Mouse (Mus musculus) liver, embryonic 13.5 days (tissue): Measurements from ENCODE around the gene Sit1. TPM values are rescaled to one million over a fixed set of nuclear protein-coding genes. Genes with fewer than 3 reads are reported as not detected.
"Not testable (repeated sequence)": the region's sequence is repeated elsewhere in the genome, so short reads cannot be mapped to it uniquely, and the experiment has no call there.

ENCODE experiments used
- ATAC-seq: fragments of 200-750 bp; cut with Nextera tagmentation; 2 replicates; pipeline ENCODE4 v1.8.0; 2017; ENCODE audit warnings: low read depth, mild to moderate bottlenecking, moderate number of reproducible peaks, moderate library complexity
- DNase-seq: peaks from one replicate; pipeline ENCODE4 v3.0.0; 2022
- H3K27ac ChIP-seq: fragments of 300-500 bp; sonication (generic); 2 replicates; pipeline ENCODE4 v1.5.1; 2015; ENCODE audit warnings: moderate library complexity, mild to moderate bottlenecking, inconsistent platforms
- H3K27me3 ChIP-seq: fragments of 300-500 bp; sonication (generic); 2 replicates; pipeline ENCODE4 v1.6.1; 2015; ENCODE audit warnings: mild to moderate bottlenecking, inconsistent platforms
- H3K36me3 ChIP-seq: fragments of 300-500 bp; sonication (generic); 2 replicates; pipeline ENCODE4 v1.6.1; 2015; ENCODE audit warnings: mild to moderate bottlenecking, inconsistent platforms
- H3K4me1 ChIP-seq: fragments of 300-500 bp; sonication (generic); replicated peaks from 2 replicates; pipeline ENCODE4 v1.6.1; 2015; ENCODE audit warnings: inconsistent platforms
- H3K4me2 ChIP-seq: fragments of 300-500 bp; sonication (generic); 2 replicates; pipeline ENCODE4 v1.6.1; 2015; ENCODE audit warnings: inconsistent platforms, mild to moderate bottlenecking, moderate library complexity
- H3K4me3 ChIP-seq: fragments of 300-500 bp; sonication (generic); replicated peaks from 2 replicates; pipeline ENCODE4 v1.5.1; 2015; ENCODE audit warnings: mild to moderate bottlenecking, inconsistent platforms
- H3K9ac ChIP-seq: fragments of 300-500 bp; sonication (generic); 2 replicates; pipeline ENCODE4 v1.6.1; 2015; ENCODE audit warnings: mild to moderate bottlenecking, inconsistent platforms
- H3K9me3 ChIP-seq: fragments of 300-500 bp; sonication (generic); replicated peaks from 2 replicates; pipeline ENCODE4 v1.6.1; 2016; ENCODE audit warnings: inconsistent platforms
- WGBS: fragments of 180-500 bp; shearing (Covaris S2); methylation state at CpG from one replicate; pipeline ENCODE4 v1.1.7; 2015; ENCODE audit not compliant: insufficient replicate concordance; 5-methylcytosine and 5-hydroxymethylcytosine counted together
- polyA plus RNA-seq: library from polyadenylated mRNA; unstranded; fragments of >200 nt; fragmentation: Nextera tagmentation; extraction: Ambion mirVana; gene quantifications from 2 replicates; pipeline ENCODE4 v1.2.1, GENCODE M21; 2015

Gene Sit1
- polyA plus RNA-seq, 1 experiment from 2014 or later, result not detected

DNA sequence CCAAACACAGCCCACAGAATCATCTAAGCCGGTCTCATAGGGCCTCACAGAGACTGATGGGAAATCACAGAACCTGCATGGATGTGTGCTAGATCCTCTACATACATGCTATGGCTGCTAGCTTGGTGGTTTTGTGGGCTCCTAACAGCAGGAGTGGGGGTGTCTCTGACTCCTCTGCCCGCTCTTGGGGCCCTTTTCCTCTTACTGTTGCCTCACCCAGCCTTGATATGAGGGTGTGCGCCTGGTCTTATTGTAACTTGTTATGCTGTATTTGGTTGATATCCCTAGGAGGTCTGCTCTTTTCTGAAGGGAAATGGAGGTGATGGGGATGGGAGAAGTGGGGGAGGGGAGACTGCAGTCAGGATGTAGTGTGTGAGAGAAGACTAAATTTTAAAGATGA, 6.1 kb upstream of the Sit1 start:
- no peak overlapping the region for H3K4me3 ChIP-seq
- ATAC-seq, result no peak
- H3K36me3 ChIP-seq, result no peaks in the 10 kb centered on the region
- no peak overlapping the region for H3K27ac ChIP-seq
- H3K9me3 ChIP-seq, result no peaks in the 10 kb centered on the region
- peaks cover 36% of the 10 kb centered on the region for H3K4me1 ChIP-seq
- no peak for DNase-seq
- 74% methylated on average over 3 of the region's 3 CpGs for WGBS
- H3K4me2 ChIP-seq, result no peak overlapping the region
- no peak overlapping the region for H3K9ac ChIP-seq
- H3K27me3 ChIP-seq, result no peaks in the 10 kb centered on the region

DNA sequence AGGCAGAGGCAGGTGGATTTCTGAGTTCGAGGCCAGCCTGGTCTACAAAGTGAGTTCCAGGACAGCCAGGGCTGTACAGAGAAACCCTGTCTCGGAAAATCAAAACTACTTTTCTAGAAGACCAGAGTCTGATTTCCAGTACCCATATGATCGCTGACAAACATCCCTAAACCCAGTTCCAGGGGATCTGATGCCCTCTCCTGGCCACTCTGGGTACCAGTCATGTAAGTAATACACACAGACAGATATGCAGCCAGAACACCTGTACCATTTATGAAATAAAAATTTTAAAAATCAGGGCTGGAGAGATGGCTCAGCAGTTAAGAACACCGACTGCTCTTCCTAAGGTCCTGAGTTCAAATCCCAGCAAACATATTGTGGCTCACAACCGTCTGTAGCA, 2.1 kb upstream of the Sit1 start:
- not testable (repeated sequence) for H3K27me3 ChIP-seq, H3K9me3 ChIP-seq, H3K36me3 ChIP-seq, DNase-seq, ATAC-seq, H3K4me2 ChIP-seq, H3K4me3 ChIP-seq, H3K27ac ChIP-seq, H3K9ac ChIP-seq
- WGBS, result 76% methylated on average over 5 of the region's 5 CpGs
- peaks cover 23% of the 10 kb centered on the region for H3K4me1 ChIP-seq

GRCm38 (mm10) chr4:43482591-43482990, 943 bp downstream of the Sit1 start:
- Histone ChIP-seq H3K9me3 (no peaks in the 10 kb centered on the region), H3K27ac (no peak overlapping the region), H3K4me1 (peaks cover 17% of the 10 kb centered on the region), H3K4me2 (no peak overlapping the region), H3K36me3 (no peaks in the 10 kb centered on the region), H3K27me3 (0 out of 2 replicates have a peak, but pooled peaks cover 9% of the 10 kb centered on the region), H3K9ac (no peak overlapping the region), H3K4me3 (no peak overlapping the region)
- WGBS, result 57% methylated on average over 10 of the region's 10 CpGs
- ATAC-seq (no peak), DNase-seq (no peak)

- Histone ChIP-seq H3K4me2 (no peak overlapping the region), H3K4me1 (peaks cover 17% of the 10 kb centered on the region), H3K9ac (no peak overlapping the region), H3K27me3 (0 out of 2 replicates have a peak, but pooled peaks cover 9% of the 10 kb centered on the region), H3K36me3 (no peaks in the 10 kb centered on the region), H3K27ac (no peak overlapping the region), H3K9me3 (no peaks in the 10 kb centered on the region), H3K4me3 (no peak overlapping the region)
- DNase-seq, result no peak
- 38% methylated on average over 7 of the region's 7 CpGs for WGBS
- ATAC-seq, result no peak
Observed at GRCm38 (mm10) chr4:43481894-43482456, 1.6 kb downstream of the Sit1 start.

DNA sequence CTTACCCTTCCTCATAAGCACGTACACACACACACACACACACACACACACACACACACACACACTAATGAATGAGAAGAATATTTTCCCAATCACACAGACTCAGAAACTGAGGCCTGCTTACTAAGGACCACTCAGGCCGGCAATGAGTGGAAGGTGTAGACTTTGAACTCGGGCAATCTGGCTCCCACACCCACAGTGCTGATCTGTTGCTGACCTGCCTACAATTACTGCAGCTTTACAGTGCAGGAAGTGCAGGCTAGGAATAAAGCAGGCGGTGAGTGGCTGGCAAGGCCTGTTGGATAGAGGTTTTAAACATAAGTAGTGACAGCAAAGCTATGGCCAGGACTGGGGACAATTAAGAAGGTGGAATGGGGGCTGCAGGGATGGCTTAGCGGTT, 2.5 kb downstream of the Sit1 start:
- no peak overlapping the region for H3K27ac ChIP-seq
- no peak for DNase-seq
- ATAC-seq, result no peak
- WGBS, result 70% methylated on average over 5 of the region's 5 CpGs
- H3K4me1 ChIP-seq, result peaks cover 17% of the 10 kb centered on the region
- H3K4me3 ChIP-seq, result no peak overlapping the region
- H3K36me3 ChIP-seq, result no peaks in the 10 kb centered on the region
- H3K9me3 ChIP-seq, result no peaks in the 10 kb centered on the region
- H3K27me3 ChIP-seq, result 0 out of 2 replicates have a peak, but pooled peaks cover 9% of the 10 kb centered on the region
- H3K4me2 ChIP-seq, result no peak overlapping the region
- H3K9ac ChIP-seq, result no peak overlapping the region

DNA sequence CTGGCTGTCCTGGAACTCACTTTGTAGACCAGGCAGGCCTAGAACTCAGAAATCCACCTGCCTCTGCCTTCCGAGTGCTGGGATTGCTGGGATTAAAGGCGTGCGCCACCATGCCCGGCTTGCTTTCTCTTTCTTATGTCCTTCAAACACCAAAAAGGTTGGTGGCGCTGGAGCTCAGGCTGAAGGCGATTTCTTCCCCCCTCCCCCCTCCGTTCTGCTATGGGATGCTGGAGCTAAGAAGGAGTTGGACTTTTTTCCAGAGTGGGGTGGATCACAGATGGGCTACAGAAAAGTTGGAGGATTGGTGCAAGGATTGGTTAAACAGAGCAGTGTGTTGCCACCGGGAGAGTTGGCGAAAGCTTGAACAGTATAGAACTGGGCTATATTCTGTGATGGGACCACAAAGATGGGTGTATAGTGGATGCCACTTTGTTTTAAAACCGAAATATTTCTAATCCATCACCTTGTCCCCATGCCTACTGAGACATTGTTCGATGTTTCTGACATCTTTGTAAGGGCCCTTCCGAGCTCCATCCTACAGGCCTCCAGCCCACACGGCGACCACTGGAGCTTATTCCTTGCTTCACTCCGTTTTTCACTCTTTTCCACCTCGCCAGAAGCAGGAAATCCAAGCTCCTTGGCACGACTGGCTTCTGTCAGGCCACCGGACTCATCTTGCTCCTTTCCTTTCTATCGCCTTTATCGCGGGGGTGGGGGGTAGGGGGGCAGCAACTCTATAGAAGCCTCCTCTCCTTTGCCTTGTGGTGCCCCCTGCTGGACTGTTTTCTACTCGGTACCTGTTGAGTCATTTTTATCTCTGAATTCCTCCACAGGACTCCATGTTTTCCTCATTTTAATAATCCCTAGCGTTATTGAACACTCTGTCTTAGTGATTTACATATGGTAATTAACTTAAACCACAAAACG, 4.4 kb downstream of the Sit1 start:
- WGBS, result 37% methylated on average over 24 of the region's 24 CpGs
- no peak for ATAC-seq
- Histone ChIP-seq H3K9ac (no peak overlapping the region), H3K27ac (no peak overlapping the region), H3K4me2 (peak overlapping the region; percentile 67), H3K4me1 (peaks cover 17% of the 10 kb centered on the region), H3K27me3 (0 out of 2 replicates have a peak, but pooled peaks cover 9% of the 10 kb centered on the region), H3K9me3 (no peaks in the 10 kb centered on the region), H3K36me3 (no peaks in the 10 kb centered on the region), H3K4me3 (peak overlapping the region; percentile 52; the same call in 1 of the 2 replicates)
- DNase-seq, result peak; percentile 51

DNA sequence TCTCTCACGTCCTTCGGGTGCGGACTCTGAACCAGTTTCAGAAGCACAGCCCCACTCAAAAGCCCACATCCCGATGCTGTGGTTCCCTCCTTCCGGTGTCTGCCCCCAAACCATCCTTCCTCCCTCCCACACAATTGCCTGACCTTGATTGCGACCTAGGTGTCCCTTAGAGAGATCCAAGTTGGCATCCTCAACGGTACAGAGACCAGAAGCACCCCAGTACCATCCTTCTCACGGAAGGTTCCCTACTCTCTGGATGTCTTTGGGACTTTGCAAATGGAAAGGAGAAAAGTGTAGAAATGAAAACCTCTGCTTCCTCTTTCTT, 5.0 kb downstream of the Sit1 start:
- DNase-seq (no peak), ATAC-seq (peak; percentile 37)
- H3K27ac ChIP-seq, result peak overlapping the region; percentile 35; the same call in 1 of the 2 replicates
- H3K36me3 ChIP-seq, result no peaks in the 10 kb centered on the region
- no peaks in the 10 kb centered on the region for H3K9me3 ChIP-seq
- peaks cover 17% of the 10 kb centered on the region for H3K4me1 ChIP-seq
- 0 out of 2 replicates have a peak, but pooled peaks cover 9% of the 10 kb centered on the region for H3K27me3 ChIP-seq
- peak overlapping the region; percentile 64 for H3K9ac ChIP-seq
- peak overlapping the region; percentile 67 for H3K4me2 ChIP-seq
- peak overlapping the region; percentile 52 for H3K4me3 ChIP-seq
- WGBS, result 22% methylated on average over 8 of the region's 8 CpGs

DNA sequence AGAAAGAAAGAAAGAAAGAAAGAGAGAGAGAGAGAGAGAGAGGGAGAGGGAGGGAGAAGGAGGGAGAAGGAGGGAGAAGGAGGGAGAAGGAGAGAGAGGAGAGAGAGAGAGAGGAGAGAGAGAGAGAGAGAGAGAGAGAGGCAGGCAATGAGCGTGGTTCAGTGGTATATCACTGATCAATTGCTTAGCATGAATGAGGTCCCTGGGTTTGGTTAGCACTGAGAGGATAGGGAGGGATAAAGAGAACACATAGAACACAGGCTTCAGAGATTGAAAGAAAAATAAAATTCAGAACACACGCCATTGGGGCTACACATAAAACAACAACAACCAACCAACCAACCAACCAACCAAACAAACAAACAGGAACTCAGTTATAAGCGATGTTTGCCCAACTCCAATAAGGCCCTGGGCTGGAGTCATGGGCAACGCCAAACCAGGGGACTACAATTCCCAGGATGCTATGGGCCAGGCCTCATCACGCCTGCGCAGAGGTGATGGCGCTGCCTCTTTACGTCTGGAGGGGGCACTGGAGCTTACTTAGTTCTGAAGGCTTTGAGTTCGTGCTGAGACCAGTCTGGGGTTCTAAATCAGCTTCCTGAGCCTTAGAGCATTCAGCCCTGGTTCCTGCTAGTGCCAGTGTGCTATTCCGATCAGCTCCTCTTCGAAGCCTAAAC, 5.5 kb downstream of the Sit1 start:
- no peaks in the 10 kb centered on the region for H3K9me3 ChIP-seq
- H3K27me3 ChIP-seq, result 0 out of 2 replicates have a peak, but pooled peaks cover 7% of the 10 kb centered on the region
- H3K27ac ChIP-seq, result peak overlapping the region; percentile 35; the same call in 1 of the 2 replicates
- ATAC-seq (peak; percentile 92), DNase-seq (peak; percentile 84)
- H3K4me1 ChIP-seq, result peaks cover 17% of the 10 kb centered on the region
- H3K36me3 ChIP-seq, result no peaks in the 10 kb centered on the region
- H3K9ac ChIP-seq, result peak overlapping the region; percentile 64
- peak overlapping the region; percentile 52 for H3K4me3 ChIP-seq
- H3K4me2 ChIP-seq, result peak overlapping the region; percentile 67
- WGBS, result 13% methylated on average over 11 of the region's 11 CpGs

GRCm38 (mm10) chr4:43476604-43477003, 6.9 kb downstream of the Sit1 start:
- Histone ChIP-seq H3K4me2 (no peak overlapping the region), H3K27me3 (no peaks in the 10 kb centered on the region), H3K9ac (no peak overlapping the region), H3K36me3 (no peaks in the 10 kb centered on the region), H3K27ac (no peak overlapping the region), H3K4me1 (peaks cover 11% of the 10 kb centered on the region), H3K4me3 (no peak overlapping the region), H3K9me3 (no peaks in the 10 kb centered on the region)
- no peak for DNase-seq
- 59% methylated on average over 6 of the region's 6 CpGs for whole genome bisulfite sequencing
- ATAC-seq, result no peak

GRCm38 (mm10) chr4:43473636-43474035, 9.9 kb downstream of the Sit1 start:
- H3K27ac ChIP-seq, result no peak overlapping the region
- H3K4me3 ChIP-seq, result no peak overlapping the region
- no peak for DNase-seq
- no peaks in the 10 kb centered on the region for H3K36me3 ChIP-seq
- H3K9ac ChIP-seq, result no peak overlapping the region
- ATAC-seq, result no peak
- no peak overlapping the region for H3K4me2 ChIP-seq
- no peaks in the 10 kb centered on the region for H3K27me3 ChIP-seq
- H3K4me1 ChIP-seq, result peaks cover 3% of the 10 kb centered on the region
- WGBS, result 47% methylated on average over 1 of the region's 1 CpGs
- no peaks in the 10 kb centered on the region for H3K9me3 ChIP-seq

DNA sequence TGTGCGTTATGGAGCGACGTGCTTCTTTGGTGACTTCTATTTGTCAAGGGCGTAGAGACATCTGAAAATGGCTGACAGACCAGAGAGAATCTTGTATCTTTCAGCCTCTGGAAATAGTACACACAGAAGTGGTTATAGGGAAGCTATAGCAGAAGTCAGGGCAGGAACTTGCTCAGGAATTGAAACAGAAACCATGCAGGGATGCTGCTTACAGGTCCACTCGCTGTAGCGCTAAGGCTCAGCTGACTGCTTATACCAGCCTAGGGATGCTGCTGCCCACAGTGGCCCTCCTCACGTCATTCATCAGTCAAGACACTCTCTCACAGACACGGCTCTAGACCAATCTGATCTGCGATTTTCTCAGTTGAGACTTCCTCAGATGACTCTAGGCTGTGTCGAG, 13.2 kb downstream of the Sit1 start:
- no peaks in the 10 kb centered on the region for H3K4me1 ChIP-seq
- H3K4me3 ChIP-seq, result no peak overlapping the region
- no peak overlapping the region for H3K9ac ChIP-seq
- H3K36me3 ChIP-seq, result no peaks in the 10 kb centered on the region
- H3K9me3 ChIP-seq, result no peaks in the 10 kb centered on the region
- WGBS, result 78% methylated on average over 10 of the region's 10 CpGs
- no peak overlapping the region for H3K4me2 ChIP-seq
- H3K27ac ChIP-seq, result no peak overlapping the region
- DNase-seq (no peak), ATAC-seq (no peak)
- no peaks in the 10 kb centered on the region for H3K27me3 ChIP-seq
